Mouse (Mus musculus) stomach, postnatal 0 days (tissue): Measurements from ENCODE around the gene Scn3b. TPM values are rescaled to one million over a fixed set of nuclear protein-coding genes. Genes with fewer than 3 reads are reported as not detected.

Experiments
- ATAC-seq: fragments of 200-750 bp; cut with Nextera tagmentation; 2 replicates; pipeline ENCODE4 v1.8.0; 2017; ENCODE audit not compliant: low FRiP score, low TSS enrichment
- DNase-seq: peaks from one replicate; pipeline ENCODE4 v3.0.0-alpha.2; 2016; ENCODE audit warnings: low spot score
- H3K27ac ChIP-seq: fragments of 300-500 bp; sonication (generic); replicated peaks from 2 replicates; pipeline ENCODE4 v1.5.1; 2014; ENCODE audit warnings: mild to moderate bottlenecking, control low read depth
- H3K27me3 ChIP-seq: fragments of 300-500 bp; sonication (generic); 2 replicates; pipeline ENCODE4 v1.6.1; 2014; ENCODE audit warnings: low read length; ENCODE audit not compliant: control insufficient read depth, insufficient read depth
- H3K36me3 ChIP-seq: fragments of 300-500 bp; sonication (generic); 2 replicates; pipeline ENCODE4 v1.6.1; 2014; ENCODE audit warnings: low read length, mixed read lengths; ENCODE audit not compliant: control insufficient read depth, insufficient read depth
- H3K4me1 ChIP-seq: fragments of 300-500 bp; sonication (generic); replicated peaks from 2 replicates; pipeline ENCODE4 v1.6.1; 2014; ENCODE audit warnings: antibody characterized with exemption; ENCODE audit not compliant: control insufficient read depth, insufficient read depth
- H3K4me2 ChIP-seq: fragments of 300-500 bp; sonication (generic); replicated peaks from 2 replicates; pipeline ENCODE4 v1.6.1; 2014; ENCODE audit warnings: low read depth, mild to moderate bottlenecking, control low read depth, moderate library complexity
- H3K4me3 ChIP-seq: fragments of 300-500 bp; sonication (generic); 2 replicates; pipeline ENCODE4 v1.5.1; 2014; ENCODE audit warnings: low read depth, low read length, control low read depth
- H3K9ac ChIP-seq: fragments of 300-500 bp; sonication (generic); 2 replicates; pipeline ENCODE4 v1.6.1; 2014; ENCODE audit warnings: mild to moderate bottlenecking, low read length, control low read depth, mixed read lengths
- H3K9me3 ChIP-seq: fragments of 300-500 bp; sonication (generic); 2 replicates; pipeline ENCODE4 v1.6.1; 2016; ENCODE audit warnings: low read length; ENCODE audit not compliant: control insufficient read depth
- CTCF ChIP-seq: IDR thresholded peaks from 2 replicates; pipeline ENCODE4 v1.5.1; 2016; ENCODE audit warnings: antibody characterized with exemption, low read depth, mild to moderate bottlenecking, moderate library complexity
- EP300 ChIP-seq: optimal IDR thresholded peaks from 2 replicates; pipeline ENCODE3; 2016; ENCODE audit warnings: antibody characterized with exemption
- WGBS: fragments of 180-500 bp; shearing (Covaris S2); extraction: QIAGEN DNeasy Blood & Tissue Kit; methylation state at CpG from one replicate; pipeline ENCODE4 v1.1.7; 2014; 5-methylcytosine and 5-hydroxymethylcytosine counted together
- polyA plus RNA-seq: library from polyadenylated mRNA; unstranded; fragments of >200 nt; fragmentation: Nextera tagmentation; extraction: Ambion mirVana; gene quantifications from 2 replicates; pipeline ENCODE4 v1.2.1, GENCODE M21; 2015

Gene Scn3b
- polyA plus RNA-seq, 1 experiment from 2014 or later = 2.0 TPM

- WGBS = 57% methylated on average over 4 of the region's 4 CpGs
Measured at GRCm38 (mm10) chr9:40332326-40332725, 63.3 kb downstream of the Scn3b start.

GRCm38 (mm10) chr9:40332731-40333648 lies 64.0 kb downstream of the Scn3b start:
- ATAC-seq (no peak), DNase-seq (no peak)
- H3K27me3 ChIP-seq = no peaks in the 10 kb centered on the region
- WGBS = 81% methylated on average over 31 of the region's 31 CpGs
- H3K9ac ChIP-seq = no peak overlapping the region
- no peak overlapping the region for H3K4me2 ChIP-seq
- no peaks in the 10 kb centered on the region for H3K4me1 ChIP-seq
- TF ChIP-seq EP300 (no peak), CTCF (no peak)
- no peaks in the 10 kb centered on the region for H3K9me3 ChIP-seq
- no peak overlapping the region for H3K27ac ChIP-seq
- H3K36me3 ChIP-seq = no peaks in the 10 kb centered on the region
- no peak overlapping the region for H3K4me3 ChIP-seq

More at GRCm38 (mm10) chr9:40332326-40332725, 63.3 kb downstream of the Scn3b start:
- TF ChIP-seq CTCF (no peak), EP300 (no peak)
- H3K9ac ChIP-seq = no peak overlapping the region
- no peak overlapping the region for H3K4me2 ChIP-seq
- no peak overlapping the region for H3K4me3 ChIP-seq
- DNase-seq = peak; percentile 45
- H3K4me1 ChIP-seq = no peaks in the 10 kb centered on the region
- no peaks in the 10 kb centered on the region for H3K9me3 ChIP-seq
- H3K36me3 ChIP-seq = no peaks in the 10 kb centered on the region
- ATAC-seq = no peak
- H3K27me3 ChIP-seq = no peaks in the 10 kb centered on the region
- H3K27ac ChIP-seq = no peak overlapping the region

DNA sequence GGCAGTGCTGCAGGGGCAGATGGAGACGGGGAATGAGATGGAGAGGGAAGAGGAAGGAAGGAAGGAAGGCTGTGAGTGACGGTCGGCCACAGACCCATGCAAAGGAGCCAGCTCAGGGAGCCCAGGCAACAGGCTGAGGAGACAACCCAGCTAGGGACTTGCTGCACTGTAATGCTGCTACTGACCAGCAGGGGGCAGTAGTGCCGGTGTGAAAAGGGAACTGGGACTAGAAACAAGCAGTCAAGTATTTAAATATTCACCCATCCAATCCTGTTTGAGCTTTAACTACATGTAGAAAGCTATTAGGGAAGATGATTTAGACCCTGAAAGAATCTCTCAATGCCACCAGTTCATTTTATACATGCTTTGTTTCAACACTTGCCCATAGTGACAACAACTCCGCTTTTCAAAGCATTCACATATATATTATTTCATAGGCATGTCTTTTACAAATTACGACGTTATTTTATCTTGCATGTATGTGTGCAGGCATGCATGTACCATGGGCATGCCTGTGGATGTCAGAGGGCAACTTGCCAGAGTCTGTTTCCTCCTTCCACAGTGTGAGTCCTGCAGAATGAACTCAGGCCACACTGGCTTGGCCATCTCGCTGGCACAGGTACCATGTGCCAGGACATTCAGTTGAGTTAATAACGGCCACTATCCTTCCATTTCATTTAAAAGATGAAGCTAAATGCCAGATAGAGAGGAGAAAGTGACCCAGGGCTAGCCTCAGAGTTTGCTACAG lies 64.8 kb downstream of the Scn3b start:
- no peak overlapping the region for H3K4me3 ChIP-seq
- no peak overlapping the region for H3K4me2 ChIP-seq
- no peaks in the 10 kb centered on the region for H3K27me3 ChIP-seq
- 54% methylated on average over 9 of the region's 9 CpGs for whole genome bisulfite sequencing
- no peaks in the 10 kb centered on the region for H3K36me3 ChIP-seq
- H3K4me1 ChIP-seq = no peaks in the 10 kb centered on the region
- no peaks in the 10 kb centered on the region for H3K9me3 ChIP-seq
- no peak overlapping the region for H3K27ac ChIP-seq
- H3K9ac ChIP-seq = no peak overlapping the region
- peak; percentile 80 for DNase-seq
- TF ChIP-seq CTCF (peak; percentile 89), EP300 (no peak)
- no peak for ATAC-seq

DNA sequence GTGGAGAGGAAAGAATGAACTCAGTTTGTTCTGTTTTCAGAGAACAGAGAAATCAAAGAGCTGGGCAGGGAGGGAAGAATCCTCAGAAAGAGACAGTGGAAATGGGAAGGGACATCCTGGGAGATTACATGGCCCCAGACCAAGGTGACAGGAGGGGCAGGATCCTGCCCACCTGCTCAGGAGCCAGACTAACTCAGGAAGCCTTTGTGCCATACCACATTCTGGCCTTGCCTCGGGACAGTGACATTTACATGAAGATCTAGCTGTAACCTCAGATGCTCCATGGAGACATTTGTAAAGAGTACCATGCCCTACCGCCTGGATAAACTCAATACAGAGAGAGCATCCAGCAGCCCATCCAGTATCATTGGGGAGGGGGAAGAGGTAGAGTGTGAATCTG lies 65.6 kb downstream of the Scn3b start:
- no peak overlapping the region for H3K9ac ChIP-seq
- TF ChIP-seq EP300 = no peak
- TF ChIP-seq CTCF = no peak
- WGBS = 83% methylated on average over 2 of the region's 2 CpGs

DNA sequence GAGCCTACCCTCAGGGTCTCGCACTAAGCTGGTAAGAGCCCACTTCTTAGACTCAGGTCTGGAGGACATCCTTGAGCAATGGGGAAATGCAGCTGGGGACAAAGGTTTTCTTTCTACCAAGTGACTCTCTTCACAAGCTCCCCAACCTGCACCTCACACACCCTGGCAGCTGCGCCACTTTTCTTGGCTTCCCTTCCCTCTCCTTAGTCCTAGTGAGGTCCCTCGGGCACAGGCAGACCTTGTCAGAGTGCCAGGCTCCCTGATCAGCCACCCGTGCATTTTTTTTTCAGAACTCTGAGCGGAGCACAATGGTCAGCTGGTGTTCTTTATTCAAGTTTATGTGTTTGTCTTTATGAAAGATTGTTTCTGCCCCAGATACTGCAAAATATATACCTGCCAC lies 67.7 kb downstream of the Scn3b start:
- no peaks in the 10 kb centered on the region for H3K27me3 ChIP-seq
- no peaks in the 10 kb centered on the region for H3K36me3 ChIP-seq
- no peak overlapping the region for H3K9ac ChIP-seq
- H3K4me1 ChIP-seq = no peaks in the 10 kb centered on the region
- no peak for TF ChIP-seq EP300
- TF ChIP-seq CTCF = no peak
- DNase-seq (peak; percentile 40), ATAC-seq (no peak)
- no peaks in the 10 kb centered on the region for H3K9me3 ChIP-seq
- WGBS = 48% methylated on average over 5 of the region's 5 CpGs
- H3K4me3 ChIP-seq = no peak overlapping the region
- no peak overlapping the region for H3K27ac ChIP-seq
- no peak overlapping the region for H3K4me2 ChIP-seq

More for the DNA sequence above, 65.6 kb downstream of the Scn3b start:
- H3K27me3 ChIP-seq = no peaks in the 10 kb centered on the region
- H3K27ac ChIP-seq = no peak overlapping the region
- H3K9me3 ChIP-seq = no peaks in the 10 kb centered on the region
- ATAC-seq = no peak
- H3K4me1 ChIP-seq = no peaks in the 10 kb centered on the region
- H3K36me3 ChIP-seq = no peaks in the 10 kb centered on the region
- no peak overlapping the region for H3K4me2 ChIP-seq
- H3K4me3 ChIP-seq = no peak overlapping the region
- no peak for DNase-seq
